Mouse (Mus musculus): Measurements from ENCODE around the gene Ranbp3.
"Not testable (repeated sequence)": the region's sequence is repeated elsewhere in the genome, so short reads cannot be mapped to it uniquely, and the experiment has no call there.

Ranbp3 gene

GRCm38 (mm10) chr17:56672941-56673646 lies at the start of gene Ranbp3:
Ranbp3 (plus strand) TSS chr17:56673294.
- peak; percentile 100 for DNase-seq (ENCODE audit: low read depth, low spot score)

- no peak for DNase-seq (ENCODE audit: low read depth, low spot score)
These were observed 47.6 kb upstream of the Ranbp3 start for GRCm38 (mm10) chr17:56625495-56625894.

DNA sequence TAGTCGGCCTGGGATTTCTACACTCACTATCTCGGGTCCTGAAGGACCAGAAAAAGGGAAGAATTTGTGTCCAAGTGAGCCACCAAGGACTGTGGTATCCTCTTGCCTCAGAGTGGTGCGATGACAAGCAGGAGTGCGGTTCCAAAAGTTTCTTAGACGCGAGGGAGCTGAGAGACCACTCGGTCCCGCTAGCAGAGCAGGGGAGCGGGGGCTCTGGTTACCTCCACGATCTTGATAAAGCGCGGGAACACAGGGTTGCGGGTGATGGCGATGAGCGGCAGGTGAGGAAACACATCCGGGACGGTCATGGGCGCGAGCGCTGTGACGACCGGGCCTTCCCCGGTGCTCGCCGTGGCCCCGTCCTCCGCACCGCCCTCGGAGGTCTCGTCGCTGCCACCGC lies 46.8 kb upstream of the Ranbp3 start:
- no peak for DNase-seq (ENCODE audit: low read depth, low spot score)

- DNase-seq (ENCODE audit: low read depth, low spot score) = peak; percentile 95
These were observed 46.2 kb upstream of the Ranbp3 start, which contains the start of gene Lonp1 for GRCm38 (mm10) chr17:56626754-56627470. Lonp1 (minus strand) TSS chr17:56626887.

GRCm38 (mm10) chr17:56627530-56628277 lies 45.4 kb upstream of the Ranbp3 start, which contains the start of gene Catsperd:
Catsperd (plus strand) TSS chr17:56628143.
- DNase-seq (ENCODE audit: low read depth, low spot score) = no peak

DNA sequence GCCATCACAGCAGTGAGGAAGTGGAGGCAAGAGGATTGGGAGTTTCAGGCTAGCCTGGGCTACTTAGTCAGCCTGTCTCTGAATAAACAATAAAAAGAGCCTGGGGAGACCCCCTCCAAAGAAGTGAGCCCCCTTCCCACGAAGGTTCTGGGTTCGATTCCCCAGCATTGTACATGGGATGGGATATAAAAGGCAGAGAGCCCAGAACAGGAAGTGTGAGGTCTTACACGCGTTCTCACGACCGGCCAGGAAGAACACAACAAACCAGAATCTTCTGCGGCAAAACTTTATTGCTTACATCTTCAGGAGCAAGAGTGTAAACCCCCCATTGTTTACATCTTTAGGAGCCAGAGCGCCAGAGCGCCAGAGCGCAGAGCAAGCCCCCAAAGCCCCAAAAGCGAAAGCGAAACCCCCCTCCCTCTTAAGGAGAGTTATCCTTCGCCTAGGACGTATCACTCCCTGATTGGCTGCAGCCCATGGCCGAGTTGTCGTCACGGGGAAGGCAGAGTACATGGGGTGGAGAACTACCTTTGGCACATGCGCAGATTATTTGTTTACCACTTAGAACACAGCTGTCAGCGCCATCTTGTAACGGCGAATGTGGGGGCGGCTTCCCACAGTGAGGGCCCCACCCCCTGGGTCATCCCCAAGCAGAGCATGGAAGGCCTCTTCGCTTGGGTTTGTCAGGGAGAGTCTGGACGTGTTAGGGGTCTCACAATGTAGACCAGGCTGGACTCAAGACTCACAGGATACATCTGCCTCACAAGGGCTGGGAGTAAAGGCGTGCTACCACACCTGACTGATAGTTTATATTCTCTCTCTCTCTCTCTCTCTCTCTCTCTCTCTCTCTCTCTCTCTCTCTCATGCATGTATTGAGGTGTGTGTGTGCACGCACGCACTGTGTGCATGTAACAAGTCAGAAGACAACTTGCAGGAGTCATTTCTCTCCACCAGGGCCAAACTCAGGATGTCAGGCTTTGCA lies 43.0 kb upstream of the Ranbp3 start:
- not testable (repeated sequence) for DNase-seq (ENCODE audit: low read depth, low spot score)

DNA sequence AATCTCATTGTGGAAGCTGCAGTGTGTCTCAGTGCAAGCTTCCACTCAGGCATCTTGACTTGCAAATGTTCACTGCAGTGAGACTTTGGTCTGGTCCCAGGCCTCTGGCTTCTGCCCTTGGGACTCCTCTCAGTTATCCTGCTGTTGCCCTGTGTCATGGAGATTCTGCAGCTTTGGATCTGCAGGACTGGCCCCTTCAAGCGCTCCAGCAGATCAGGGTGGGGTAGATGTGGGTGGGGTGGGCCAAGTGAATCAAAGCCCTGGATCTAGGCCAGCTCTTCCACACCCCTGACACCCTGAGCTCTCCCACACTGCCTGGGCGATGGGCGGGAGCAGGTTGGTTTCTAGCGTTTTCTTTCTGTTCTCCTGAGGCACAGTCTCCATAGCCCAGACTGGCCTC lies 41.3 kb upstream of the Ranbp3 start:
- no peak for DNase-seq (ENCODE audit: low read depth, low spot score)

DNA sequence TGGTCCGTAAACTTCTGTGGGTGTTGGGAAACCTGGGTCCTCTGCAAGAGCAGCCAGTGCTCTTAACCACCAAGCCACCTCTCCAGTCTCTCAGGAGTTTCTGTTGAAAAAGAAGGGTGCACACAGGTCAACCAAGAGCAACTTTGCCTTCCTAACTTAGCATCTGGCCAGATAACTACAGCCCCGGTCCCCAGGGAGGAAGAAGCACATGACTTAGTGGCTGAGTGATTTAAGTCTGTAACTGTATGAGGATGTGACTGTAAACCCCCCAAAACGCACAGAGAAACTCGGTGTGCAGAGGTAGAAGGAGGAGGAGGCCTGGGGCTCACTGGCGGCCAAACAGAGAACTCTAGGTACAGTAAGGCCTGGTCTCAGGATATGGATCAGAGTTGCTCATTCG lies 39.1 kb upstream of the Ranbp3 start:
- DNase-seq (ENCODE audit: low read depth, low spot score) = no peak

DNA sequence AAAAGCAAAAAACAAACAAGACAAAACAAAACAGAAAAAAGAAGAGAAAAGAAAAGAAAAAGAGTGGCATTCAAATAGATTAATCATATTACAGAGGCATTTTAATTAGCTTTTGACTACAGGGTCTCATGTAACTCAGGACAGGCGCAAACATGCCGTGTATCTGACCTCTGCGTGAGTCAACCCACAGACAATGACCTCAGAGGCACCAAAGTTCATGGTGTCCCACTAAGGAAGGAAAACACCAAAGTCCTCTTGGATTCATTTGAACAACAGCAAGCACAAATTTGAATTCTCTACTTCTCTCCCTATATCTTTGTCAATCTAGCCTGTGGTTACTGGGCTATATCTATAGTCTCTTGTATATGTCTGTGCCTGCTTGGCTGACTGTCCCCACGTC lies 29.9 kb upstream of the Ranbp3 start:
- DNase-seq (ENCODE audit: low read depth, low spot score) = no peak

GRCm38 (mm10) chr17:56647546-56647945 lies 25.5 kb upstream of the Ranbp3 start:
- DNase-seq (ENCODE audit: low read depth, low spot score) = no peak

GRCm38 (mm10) chr17:56651801-56652200 lies 21.3 kb upstream of the Ranbp3 start:
- no peak for DNase-seq (ENCODE audit: low read depth, low spot score)

DNA sequence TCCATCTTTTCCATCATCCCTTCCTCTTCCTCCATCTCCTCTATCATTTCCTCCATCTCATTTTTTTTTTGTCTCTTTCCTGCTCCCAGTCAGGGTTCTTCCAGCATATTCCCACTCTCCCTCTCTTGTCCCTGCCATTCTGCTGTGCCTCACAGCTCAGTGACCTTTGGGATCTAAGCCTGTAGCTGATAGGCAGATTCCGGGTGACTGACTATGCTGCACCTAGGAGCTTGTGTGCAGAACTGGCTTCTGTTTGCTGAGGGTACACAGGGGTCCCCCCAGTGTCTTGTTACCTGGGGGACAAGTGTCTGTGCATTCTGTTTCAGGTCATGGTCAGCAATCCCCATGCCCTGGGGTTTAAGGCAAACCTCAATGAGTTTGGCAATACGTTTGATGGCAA lies 18.3 kb upstream of the Ranbp3 start:
- DNase-seq (ENCODE audit: low read depth, low spot score) = no peak

DNA sequence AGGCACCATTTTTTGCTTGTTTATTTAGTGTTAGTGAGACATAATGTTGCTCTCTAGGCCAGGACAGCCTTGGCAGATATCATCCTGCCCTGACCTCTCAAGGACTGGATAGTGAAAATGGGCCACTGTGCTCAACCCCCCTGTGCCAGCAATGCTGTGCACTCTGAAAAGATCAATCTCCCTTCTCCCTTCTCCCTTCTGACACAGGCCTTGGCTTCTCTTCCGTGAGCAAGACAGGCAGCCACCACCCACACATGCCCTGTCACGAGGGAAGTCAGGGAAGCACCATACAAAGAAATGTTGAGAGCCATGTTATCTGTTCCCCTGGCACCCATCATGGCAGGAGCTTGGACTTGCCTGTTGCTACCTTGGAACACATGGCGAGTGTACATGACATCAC lies 17.8 kb upstream of the Ranbp3 start:
- DNase-seq (ENCODE audit: low read depth, low spot score) = no peak

DNA sequence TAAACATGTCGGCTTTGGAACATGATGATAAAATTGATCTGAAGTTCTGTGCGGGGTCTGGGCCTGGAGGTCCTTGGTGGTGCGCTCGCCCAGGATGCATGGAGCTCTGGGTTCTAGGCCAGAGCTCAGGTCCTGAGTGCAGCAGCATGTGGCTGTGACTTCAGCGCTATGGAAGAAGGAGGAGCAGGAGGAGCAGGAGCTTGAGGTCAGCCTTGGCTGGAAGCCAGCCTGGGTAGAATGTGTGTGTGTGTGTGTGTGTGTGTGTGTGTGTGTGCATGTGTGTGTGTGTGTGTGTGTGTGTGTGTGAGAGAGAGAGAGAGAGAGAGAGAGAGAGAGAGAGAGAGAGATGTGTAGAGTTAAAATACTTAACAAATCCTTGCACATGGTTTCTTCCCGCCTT lies 16.9 kb upstream of the Ranbp3 start:
- DNase-seq (ENCODE audit: low read depth, low spot score) = no peak

- DNase-seq (ENCODE audit: low read depth, low spot score) = no peak
These were observed 9.4 kb upstream of the Ranbp3 start for GRCm38 (mm10) chr17:56663659-56664058.

- DNase-seq (ENCODE audit: low read depth, low spot score) = no peak
These were observed 8.8 kb upstream of the Ranbp3 start for GRCm38 (mm10) chr17:56664333-56664732.

- DNase-seq (ENCODE audit: low read depth, low spot score) = no peak
These were observed 6.7 kb upstream of the Ranbp3 start for GRCm38 (mm10) chr17:56666384-56666783.

DNA sequence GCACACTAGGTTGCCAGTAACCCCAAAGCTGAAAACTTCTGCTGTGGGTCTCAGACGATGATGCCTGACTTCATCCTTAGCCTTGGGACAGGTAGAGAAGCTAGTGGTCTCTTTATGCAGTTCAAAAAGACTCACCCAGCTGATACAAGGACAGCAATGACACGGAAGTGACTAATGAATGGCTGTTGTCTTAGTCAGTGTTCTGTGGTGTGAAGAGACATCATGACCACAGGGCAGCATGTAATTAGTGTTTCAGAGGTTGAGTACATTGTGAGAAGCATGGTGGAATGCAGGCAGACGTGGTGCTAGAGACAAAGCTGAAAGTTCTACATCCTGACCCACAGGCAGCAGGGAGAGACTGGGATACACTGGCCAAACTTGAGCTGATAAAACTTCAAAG lies 5.5 kb upstream of the Ranbp3 start:
- DNase-seq (ENCODE audit: low read depth, low spot score) = no peak

GRCm38 (mm10) chr17:56668384-56669144 lies 4.5 kb upstream of the Ranbp3 start:
- peak; percentile 59 for DNase-seq (ENCODE audit: low read depth, low spot score)

GRCm38 (mm10) chr17:56669766-56670165 lies 3.3 kb upstream of the Ranbp3 start:
- DNase-seq (ENCODE audit: low read depth, low spot score) = no peak

Data from skeletal muscle tissue, adult 2 months (tissue).